Mouse (Mus musculus) left cerebral cortex, postnatal 14 days (tissue): ENCODE measurements around the gene Celf3. TPM values are rescaled to one million over a fixed set of nuclear protein-coding genes. Genes with fewer than 3 reads are reported as not detected.

ENCODE experiments used
- total RNA-seq, 2 experiments: library from RNA; stranded (reverse); gene quantifications; 2 replicates each; pipeline ENCODE4 v1.2.3; 2021

Gene Celf3
- total RNA-seq, 2 experiments from 2014 or later = 207 to 232 TPM

Other genes with a start within 250 kb of the Celf3 start
- not detected for gene Gm4778, start 214.3 kb upstream of the Celf3 start, total RNA-seq
- 10 to 100 TPM; 20.1 to 23.3 TPM for gene Them4, start 168.2 kb upstream of the Celf3 start, total RNA-seq
- gene Them5, start 136.2 kb upstream of the Celf3 start, total RNA-seq = not detected
- gene C2cd4d, start 115.9 kb upstream of the Celf3 start, total RNA-seq = under 1 TPM in 1 of 2 experiments, not detected in 1; 0.59 TPM
- under 1 TPM; 0.25 to 0.51 TPM for gene Rorc, start 105.5 kb upstream of the Celf3 start, total RNA-seq
- 1 to 10 TPM in 1 of 2 experiments, under 1 TPM in 1; 0.70 to 1.1 TPM for gene Lingo4, start 79.8 kb upstream of the Celf3 start, total RNA-seq
- 10 to 100 TPM; 35.2 to 36.0 TPM for gene Tdrkh, start 65.0 kb upstream of the Celf3 start, total RNA-seq
- gene Mrpl9, start 35.0 kb upstream of the Celf3 start, total RNA-seq = 10 to 100 TPM; 38.3 to 40.0 TPM
- gene Oaz3, start 34.4 kb upstream of the Celf3 start, total RNA-seq = not detected
- 1 to 10 TPM; 6.5 to 7.3 TPM for gene Riiad1, start 2.0 kb downstream of the Celf3 start, total RNA-seq
- gene Snx27, start 104.4 kb downstream of the Celf3 start, total RNA-seq = 10 to 100 TPM; 79.6 to 81.8 TPM
- not detected for gene Gm10972, start 164.8 kb downstream of the Celf3 start, total RNA-seq
- gene Tuft1, start 180.6 kb downstream of the Celf3 start, total RNA-seq = 1 to 10 TPM; 1.4 to 2.0 TPM
- not detected for gene Selenbp2, start 215.3 kb downstream of the Celf3 start, total RNA-seq